Mouse (Mus musculus) heart, adult 2 months (tissue): Measurements from ENCODE around the gene Ccnk. TPM values are rescaled to one million over a fixed set of nuclear protein-coding genes. Genes with fewer than 3 reads are reported as not detected.

Source experiments
- DNase-seq, 2 experiments: peaks; one replicate each; pipeline ENCODE4 v3.0.0; 2021
- H3K27ac ChIP-seq: fragments of 200-600 bp; 2 replicates; pipeline ENCODE4 v1.8.1; 2022
- H3K27me3 ChIP-seq: fragments of 200-500 bp; 2 replicates; pipeline ENCODE4 v1.6.1; 2012; ENCODE audit warnings: mild to moderate bottlenecking, low read length, inconsistent platforms, mixed read lengths; ENCODE audit not compliant: control insufficient read depth, insufficient read depth
- H3K36me3 ChIP-seq: fragments of 200-500 bp; 2 replicates; pipeline ENCODE4 v1.6.1; 2012; ENCODE audit warnings: low read length, inconsistent platforms; ENCODE audit not compliant: control insufficient read depth, insufficient read depth
- H3K4me1 ChIP-seq: fragments of 200-500 bp; 2 replicates; pipeline ENCODE4 v1.6.1; 2011; ENCODE audit warnings: low read length; ENCODE audit not compliant: control insufficient read depth, insufficient read depth
- H3K4me3 ChIP-seq: fragments of 200-600 bp; 2 replicates; pipeline ENCODE4 v1.8.1; 2022
- H3K79me2 ChIP-seq: fragments of 200-500 bp; replicated peaks from 2 replicates; pipeline ENCODE4 v1.6.1; 2012; ENCODE audit warnings: mild to moderate bottlenecking, inconsistent platforms, low read length, moderate library complexity, mixed read lengths; ENCODE audit not compliant: control insufficient read depth, insufficient read depth
- H3K9ac ChIP-seq: fragments of 200-500 bp; 2 replicates; pipeline ENCODE4 v1.6.1; 2012; ENCODE audit warnings: low read depth, mild to moderate bottlenecking, control low read depth, inconsistent platforms, low read length, mixed read lengths
- CTCF ChIP-seq: fragments of 200-600 bp; IDR thresholded peaks from 2 replicates; pipeline ENCODE4 v1.8.1; 2022; ENCODE audit warnings: antibody characterized with exemption, mild to moderate bottlenecking, moderate library complexity
- EP300 ChIP-seq: fragments of 200-500 bp; IDR thresholded peaks from 2 replicates; pipeline ENCODE4 v1.6.1; 2011; ENCODE audit warnings: low read depth, low read length, control low read depth; ENCODE audit not compliant: insufficient read depth
- POLR2A ChIP-seq: fragments of 200-500 bp; IDR thresholded peaks from 2 replicates; pipeline ENCODE4 v1.6.1; 2011; ENCODE audit warnings: mild to moderate bottlenecking, low read depth, low read length, control low read depth; ENCODE audit not compliant: insufficient read depth
- WGBS: fragments of 180-500 bp; shearing (Covaris S2); methylation state at CpG from one replicate; pipeline ENCODE4 v1.1.7; 2018; 5-methylcytosine and 5-hydroxymethylcytosine counted together
- intact Hi-C: fragments of 180-260 bp; cut with DNase I; formaldehyde crosslinking; loops from one replicate; pipeline ENCODE4 v1.15.1; 2025
- polyA plus RNA-seq: library from polyadenylated mRNA; depleted of rRNA; stranded (reverse); fragments of >200 nt; gene quantifications from 2 replicates; pipeline ENCODE4 v1.2.3, GENCODE M21; 2012
- total RNA-seq, 2 experiments: library from RNA; stranded (reverse); gene quantifications; 2 replicates each; pipeline ENCODE4 v1.2.3; 2021

Ccnk gene
- total and polyA plus RNA-seq, 3 experiments: 14.8 to 31.9 (median 28.9) TPM

- Histone ChIP-seq H3K27me3 (no peaks in the 10 kb centered on the region), H3K27ac (no peak overlapping the region), H3K4me3 (no peak overlapping the region), H3K9ac (no peak overlapping the region), H3K36me3 (no peaks in the 10 kb centered on the region), H3K4me1 (no peaks in the 10 kb centered on the region; the same call in 1 of the 2 replicates), H3K79me2 (peaks cover 1% of the 10 kb centered on the region; the same call in 1 of the 2 replicates)
- intact Hi-C loops: no loop called here
- no peak for TF ChIP-seq POLR2A
- no peak for TF ChIP-seq CTCF
- TF ChIP-seq EP300: no peak
- WGBS: 90% methylated on average over 7 of the region's 7 CpGs
- no peak for DNase-seq
Measured at GRCm38 (mm10) chr12:108221712-108222111, 42.3 kb downstream of the Ccnk start.

GRCm38 (mm10) chr12:108223357-108223756 is 44.0 kb downstream of the Ccnk start:
- H3K79me2 ChIP-seq: no peaks in the 10 kb centered on the region
- 63% methylated on average over 8 of the region's 8 CpGs for WGBS
- H3K27me3 ChIP-seq: no peaks in the 10 kb centered on the region
- no peaks in the 10 kb centered on the region; the same call in 1 of the 2 replicates for H3K4me1 ChIP-seq
- no peaks in the 10 kb centered on the region for H3K36me3 ChIP-seq
- no peak overlapping the region for H3K27ac ChIP-seq
- H3K4me3 ChIP-seq: no peak overlapping the region
- no peak overlapping the region for H3K9ac ChIP-seq
- intact Hi-C loops: no loop called here
- TF ChIP-seq POLR2A (no peak), EP300 (no peak), CTCF (no peak)
- DNase-seq: no peak

GRCm38 (mm10) chr12:108225781-108226180 is 46.4 kb downstream of the Ccnk start:
- no peak for DNase-seq
- Histone ChIP-seq H3K9ac (no peak overlapping the region), H3K27me3 (no peaks in the 10 kb centered on the region), H3K4me1 (no peaks in the 10 kb centered on the region; the same call in 1 of the 2 replicates), H3K79me2 (no peaks in the 10 kb centered on the region), H3K27ac (no peak overlapping the region), H3K36me3 (no peaks in the 10 kb centered on the region), H3K4me3 (no peak overlapping the region)
- 67% methylated on average over 7 of the region's 7 CpGs for WGBS
- TF ChIP-seq EP300 (no peak), POLR2A (no peak), CTCF (no peak)
- intact Hi-C loops: no loop called here

- Histone ChIP-seq H3K79me2 (no peaks in the 10 kb centered on the region), H3K27me3 (no peaks in the 10 kb centered on the region), H3K9ac (no peak overlapping the region), H3K4me1 (peaks cover 1% of the 10 kb centered on the region; the same call in 1 of the 2 replicates), H3K4me3 (no peak overlapping the region), H3K27ac (no peak overlapping the region), H3K36me3 (no peaks in the 10 kb centered on the region)
- intact Hi-C loops: no loop called here
- DNase-seq: no peak
- WGBS: 82% methylated on average over 13 of the region's 13 CpGs
- TF ChIP-seq POLR2A (no peak), CTCF (no peak), EP300 (no peak)
Measured at GRCm38 (mm10) chr12:108226216-108226615, 46.8 kb downstream of the Ccnk start.

- Histone ChIP-seq H3K36me3 (no peaks in the 10 kb centered on the region), H3K4me1 (peaks cover 3% of the 10 kb centered on the region; the same call in 1 of the 2 replicates), H3K27ac (no peak overlapping the region), H3K79me2 (no peaks in the 10 kb centered on the region), H3K4me3 (no peak overlapping the region), H3K27me3 (no peaks in the 10 kb centered on the region), H3K9ac (no peak overlapping the region)
- DNase-seq: no peak
- no peak for TF ChIP-seq POLR2A
- intact Hi-C loops: no loop called here
- WGBS: 91% methylated on average over 12 of the region's 12 CpGs
Measured at GRCm38 (mm10) chr12:108226941-108227340, 47.6 kb downstream of the Ccnk start.

- H3K36me3 ChIP-seq: no peaks in the 10 kb centered on the region
- H3K79me2 ChIP-seq: no peaks in the 10 kb centered on the region
- H3K4me3 ChIP-seq: no peak overlapping the region
- TF ChIP-seq CTCF (no peak), POLR2A (no peak), EP300 (no peak)
- intact Hi-C loops: no loop called here
- peaks cover 3% of the 10 kb centered on the region; the same call in 1 of the 2 replicates for H3K4me1 ChIP-seq
- H3K9ac ChIP-seq: no peak overlapping the region
- H3K27me3 ChIP-seq: no peaks in the 10 kb centered on the region
- no peak for DNase-seq
- WGBS: 89% methylated on average over 16 of the region's 16 CpGs
- H3K27ac ChIP-seq: no peak overlapping the region
Measured at GRCm38 (mm10) chr12:108227527-108227926, 48.1 kb downstream of the Ccnk start.
